Mouse (Mus musculus): ENCODE data around the gene Pygb. TPM values are rescaled to one million over a fixed set of nuclear protein-coding genes. Genes with fewer than 3 reads are reported as not detected.

The Pygb gene
- 41.2 and 46.6 TPM in 2 replicates for polyA plus RNA-seq (2012; rRNA removed)

DNA sequence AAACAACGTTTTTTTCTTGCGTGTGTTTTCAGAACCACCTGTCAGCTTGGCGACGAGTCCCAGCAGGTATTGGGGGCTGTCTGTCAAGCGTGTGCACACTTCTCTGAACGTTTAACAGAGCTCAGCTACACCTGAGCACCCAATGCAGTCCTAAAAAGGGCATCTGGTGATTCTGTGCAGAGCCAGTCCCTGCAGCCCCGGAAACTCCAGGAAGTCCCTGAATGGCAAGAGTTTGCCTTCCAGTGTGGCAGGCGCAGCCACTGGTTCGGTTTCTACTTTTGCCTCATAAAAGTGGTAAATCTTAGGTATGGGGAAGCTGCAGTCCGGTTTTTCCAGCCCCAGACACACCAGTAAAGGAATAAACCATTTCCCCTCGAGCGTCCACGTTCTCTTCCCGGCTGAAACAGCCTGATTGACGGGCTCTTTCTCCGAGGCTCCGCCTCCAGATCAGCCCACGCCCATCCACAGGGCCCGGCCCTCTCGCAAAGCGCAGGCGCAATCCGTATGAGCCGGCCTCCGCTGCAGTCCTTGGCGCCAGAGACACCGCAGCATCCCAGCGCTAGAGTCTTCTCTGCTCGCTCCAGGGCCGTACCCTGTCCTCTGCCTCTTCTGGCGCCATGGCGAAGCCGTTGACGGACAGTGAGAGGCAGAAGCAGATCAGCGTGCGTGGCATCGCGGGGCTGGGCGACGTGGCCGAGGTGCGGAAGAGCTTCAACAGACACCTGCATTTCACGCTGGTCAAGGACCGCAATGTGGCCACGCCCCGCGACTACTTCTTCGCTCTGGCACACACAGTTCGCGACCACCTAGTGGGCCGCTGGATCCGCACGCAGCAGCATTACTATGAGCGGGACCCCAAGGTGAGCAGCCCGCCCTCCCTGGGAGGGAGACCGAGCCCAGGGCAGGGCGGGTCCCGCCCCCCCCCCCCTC, at the start of gene Pygb:
Gene Pygb (plus strand): TSS at position 485 of the 930 bp plus-strand sequence.

DNA sequence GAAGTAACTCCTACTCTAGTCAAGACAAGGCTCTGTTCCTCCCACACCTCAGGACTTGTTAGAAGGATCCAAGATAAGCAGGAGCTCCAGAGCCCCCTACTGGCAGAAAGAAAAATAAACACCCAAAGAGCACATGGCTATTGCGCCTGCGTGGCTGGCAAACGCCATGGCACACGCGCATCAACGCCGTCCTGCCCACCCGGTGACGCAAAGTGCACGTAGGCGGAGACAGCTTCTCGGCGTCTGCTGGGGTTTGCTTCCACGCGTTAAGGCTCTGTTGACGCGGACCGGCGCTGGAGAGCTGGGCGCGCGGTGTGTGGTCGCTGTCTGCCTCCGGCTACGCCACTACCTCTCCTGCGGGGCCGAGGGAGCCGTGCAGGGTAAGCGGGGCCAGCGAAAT, 37.7 kb upstream of the Pygb start, which contains the start of gene Entpd6:
Gene Entpd6 (plus strand): TSS at position 189 of the 400 bp plus-strand sequence.

Other genes with a start within 250 kb of the Pygb start
- 0.12 and 0.30 TPM in 2 replicates for gene Cst7, start 216.3 kb upstream of the Pygb start, polyA plus RNA-seq (2012; rRNA removed)
- 37.6 and 65.9 TPM in 2 replicates for gene Apmap, start 178.2 kb upstream of the Pygb start, polyA plus RNA-seq (2012; rRNA removed)
- 19.2 and 29.4 TPM in 2 replicates for gene Acss1, start 118.2 kb upstream of the Pygb start, polyA plus RNA-seq (2012; rRNA removed)
- 0.35 and 0.64 TPM in 2 replicates for gene Vsx1, start 97.4 kb upstream of the Pygb start, polyA plus RNA-seq (2012; rRNA removed)
- gene Entpd6, start 37.7 kb upstream of the Pygb start, polyA plus RNA-seq (2012; rRNA removed): 17.6 and 23.1 TPM in 2 replicates
- 26.1 and 37.0 TPM in 2 replicates for gene Abhd12, start 118.0 kb downstream of the Pygb start, polyA plus RNA-seq (2012; rRNA removed)
- gene Gins1, start 118.7 kb downstream of the Pygb start, polyA plus RNA-seq (2012; rRNA removed): 56.4 and 64.6 TPM in 2 replicates